Mouse (Mus musculus) cerebellum, adult 2 months (tissue): ENCODE results near the gene Shc2.

Experiments used
- CTCF ChIP-seq: fragments of 200-500 bp; IDR thresholded peaks from 2 replicates; pipeline ENCODE4 v1.5.1; 2011; ENCODE audit warnings: low read depth, mild to moderate bottlenecking, control low read depth, low read length, moderate library complexity, borderline replicate concordance; ENCODE audit not compliant: insufficient read depth
- POLR2A ChIP-seq: fragments of 200-500 bp; IDR thresholded peaks from 2 replicates; pipeline ENCODE4 v1.6.1; 2011; ENCODE audit warnings: low read length, control low read depth, borderline replicate concordance; ENCODE audit not compliant: insufficient read depth

- TF ChIP-seq POLR2A (no peak), CTCF (no peak)
These were observed 62.0 kb downstream of the Shc2 start for GRCm38 (mm10) chr10:79575754-79576153.
